ENCODE assay signal across 21 mouse cellular contexts in genomic region chr7:110556221-110556620, GRCm38 (mm10). TPM values are rescaled to one million over a fixed set of nuclear protein-coding genes. Genes with fewer than 3 reads are reported as not detected.
A peak's percentile ranks its signal among the peaks of the same experiment; 100 is the strongest.
DNase-seq lines count a peak whose midpoint lies in the region; ATAC-seq and TF ChIP-seq lines count a peak whose summit lies in the region.
"Had no signal": no experiment of that assay in that cellular context is flagged by ENCODE, and none has a peak within 500 bp of the region (broad histone marks: within the 10 kb centered on the region; RNA-seq: fewer than 3 reads in every experiment).

No protein-coding gene starts in this region.

- ATAC-seq in CD4-positive, CD25-positive, alpha-beta regulatory T cell, adult 4 months = no peak
- no peak for ATAC-seq in midbrain, postnatal 0 days (ENCODE audit: low FRiP score)
- ATAC-seq: inflammation-experienced regulatory T-cells, adult 6 months; liver, embryonic 12.5 days had no signal

- H3K4me2 ChIP-seq in midbrain, postnatal 0 days (ENCODE audit: low read depth, low read length, poor library complexity, severe bottlenecking) = no peak overlapping the region
- H3K4me2 ChIP-seq: embryonic facial prominence, embryonic 15.5 days; heart, embryonic 15.5 days; liver, embryonic 12.5 days; lung, embryonic 15.5 days; neural tube, embryonic 13.5 days had no signal

- H3K27ac ChIP-seq in midbrain, postnatal 0 days (ENCODE audit: low read depth, low read length) = no peak overlapping the region
- H3K27ac ChIP-seq: embryonic facial prominence, embryonic 15.5 days; heart, embryonic 15.5 days; left cerebral cortex, adult 2 months; limb, embryonic 10.5 days; liver, embryonic 12.5 days; lung, embryonic 15.5 days; neural tube, embryonic 13.5 days had no signal

- H3K36me3 ChIP-seq in midbrain, postnatal 0 days (ENCODE audit: insufficient read depth, low read length) = no peaks in the 10 kb centered on the region
- H3K36me3 ChIP-seq: G1E; liver, embryonic 12.5 days had no signal

- H3K4me3 ChIP-seq in midbrain, postnatal 0 days (ENCODE audit: low read depth, low read length) = no peak overlapping the region
- H3K4me3 ChIP-seq: embryonic facial prominence, embryonic 15.5 days; heart, embryonic 15.5 days; left cerebral cortex, adult 2 months; limb, embryonic 10.5 days; liver, embryonic 12.5 days; lung, embryonic 15.5 days; megakaryocyte, embryonic 14.5 days; neural tube, embryonic 13.5 days had no signal

- no peaks in the 10 kb centered on the region for H3K9me3 ChIP-seq in midbrain, postnatal 0 days (ENCODE audit: low read length)
- H3K9me3 ChIP-seq: embryonic facial prominence, embryonic 15.5 days; G1E; heart, embryonic 15.5 days; limb, embryonic 10.5 days; liver, embryonic 12.5 days; lung, embryonic 15.5 days; megakaryocyte, embryonic 14.5 days; neural tube, embryonic 13.5 days had no signal

- no peaks in the 10 kb centered on the region for H3K27me3 ChIP-seq in midbrain, postnatal 0 days (ENCODE audit: insufficient read depth, low read length)
- H3K27me3 ChIP-seq: embryonic facial prominence, embryonic 15.5 days; heart, embryonic 15.5 days; liver, embryonic 12.5 days; lung, embryonic 15.5 days; neural tube, embryonic 13.5 days had no signal

- no peak for TF ChIP-seq CTCF in midbrain, postnatal 0 days (IDR thresholded peaks at IDR 0.05)

- DNase-seq in kidney, adult 9 months = peak; percentile 50
- DNase-seq in kidney, adult 18-20 months = no peak
- DNase-seq in WW6 (ENCODE audit: low read depth, low spot score) = peak; percentile 1
- DNase-seq in embryo, embryonic 11.5 days (ENCODE audit: low read depth, low spot score) = peak; percentile 2
- DNase-seq in mesoderm, embryonic 11.5 days (ENCODE audit: low read depth, low spot score) = peak; percentile 48
- no peak for DNase-seq in midbrain, postnatal 0 days (ENCODE audit: low spot score)
- DNase-seq: cerebellum, postnatal 10 days; gastrocnemius, postnatal 10 days; heart, adult 18-20 months; right cerebral cortex, postnatal 14 days had no signal

- no peak overlapping the region for H3K9ac ChIP-seq in midbrain, postnatal 0 days (replicated peaks; ENCODE audit: low read length, poor library complexity, severe bottlenecking)
- H3K9ac ChIP-seq: embryonic facial prominence, embryonic 15.5 days; heart, embryonic 15.5 days; liver, embryonic 12.5 days; lung, embryonic 15.5 days; neural tube, embryonic 13.5 days had no signal

- no peaks in the 10 kb centered on the region for H3K4me1 ChIP-seq in midbrain, postnatal 0 days (ENCODE audit: insufficient read depth, low read length)
- H3K4me1 ChIP-seq: embryonic facial prominence, embryonic 15.5 days; lung, embryonic 15.5 days; megakaryocyte, embryonic 14.5 days; neural tube, embryonic 13.5 days had no signal

RNA-seq across cellular contexts. Expression of gene Sbf2, which starts 58.5 kb away (rescaled TPM):
- polyA plus RNA-seq in CD4-positive, CD25-positive, alpha-beta regulatory T cell, adult 4 months (2017; shearing (Covaris generic)) = 1 to 10 TPM; 1.2 to 3.1 TPM
- 80.1 and 114 TPM in 2 replicates for total RNA-seq in midbrain, postnatal 0 days (2014; rRNA removed)
- 31.5 and 41.0 TPM in 2 replicates for polyA plus RNA-seq in midbrain, postnatal 0 days (2015; fragmentation: Nextera tagmentation; extraction: Ambion mirVana)
- polyA plus RNA-seq: G1E had no signal

Comparison
In these comparisons a context has a peak if more than half of its experiments do, and no peak if none do; other contexts are left out.
1. DNase-seq: peak in kidney, adult 9 months (single experiment), WW6 (single experiment), embryo, embryonic 11.5 days (single experiment) and mesoderm, embryonic 11.5 days (single experiment); none in kidney, adult 18-20 months (single experiment) and midbrain, postnatal 0 days (single experiment).